Mouse (Mus musculus) stomach, postnatal 0 days (tissue): ENCODE measurements around the gene Plin4.

ENCODE experiments used
- CTCF ChIP-seq: IDR thresholded peaks from 2 replicates; pipeline ENCODE4 v1.5.1; 2016; ENCODE audit warnings: antibody characterized with exemption, low read depth, mild to moderate bottlenecking, moderate library complexity
- EP300 ChIP-seq: optimal IDR thresholded peaks from 2 replicates; pipeline ENCODE3; 2016; ENCODE audit warnings: antibody characterized with exemption

DNA sequence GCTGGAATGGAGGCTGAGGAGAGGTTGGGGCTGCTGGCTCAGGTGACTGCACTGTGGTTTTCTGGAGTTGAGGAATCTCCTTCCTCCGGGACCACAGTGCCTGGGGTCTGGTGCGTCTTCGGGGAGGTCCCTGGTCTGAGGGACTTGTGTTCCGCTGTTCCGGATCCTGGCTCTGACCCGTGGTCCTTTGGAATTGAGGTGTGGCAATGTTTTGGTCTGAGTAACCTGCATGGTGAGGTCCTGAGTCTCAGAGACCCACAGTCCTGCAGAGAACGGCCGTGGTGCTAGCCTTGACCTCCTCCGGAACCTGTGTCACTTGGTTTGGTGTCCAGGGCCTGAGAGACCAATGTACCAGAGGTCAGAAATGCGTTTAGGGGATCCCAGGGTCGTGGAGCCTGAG is 29.7 kb downstream of the Plin4 start:
- TF ChIP-seq CTCF (no peak), EP300 (no peak)
